Mouse (Mus musculus): ENCODE measurements at regions not wholly inside any gene's neighbourhood (a gene's known extent, or its start where the extent isn't known, plus 50 kb on each side); places are given as distances from the start of the nearest gene placed in this dataset.

DNA sequence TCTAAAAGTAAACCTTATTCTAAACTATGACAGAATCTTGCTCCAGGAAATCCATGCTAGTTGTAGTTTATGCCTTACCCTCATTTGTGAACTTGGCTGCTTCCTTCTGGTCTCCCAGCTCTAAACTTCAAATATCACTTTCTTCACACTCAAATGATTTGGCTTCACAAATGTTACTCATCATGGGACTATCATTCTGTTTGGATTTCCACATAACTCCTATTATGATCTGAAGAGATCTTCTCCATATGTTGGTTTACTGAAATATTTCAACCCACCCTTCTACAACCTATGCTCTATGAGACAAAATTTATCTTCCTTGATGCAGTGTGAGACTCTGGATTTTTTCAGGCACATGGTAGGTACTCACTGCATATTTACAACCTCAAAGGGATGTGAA lies 381.7 kb downstream of the Brinp1 start:
- DNase-seq (ENCODE audit: low read depth) = no peak
- no peak for TF ChIP-seq POLR2A (IDR thresholded peaks at IDR 0.05; ENCODE audit: borderline replicate concordance, extremely low read depth, insufficient read depth, insufficient read length, poor library complexity, severe bottlenecking)
- no peak for TF ChIP-seq CTCF (IDR thresholded peaks at IDR 0.05; ENCODE audit: borderline replicate concordance, extremely low read depth, insufficient read depth, insufficient read length)

DNA sequence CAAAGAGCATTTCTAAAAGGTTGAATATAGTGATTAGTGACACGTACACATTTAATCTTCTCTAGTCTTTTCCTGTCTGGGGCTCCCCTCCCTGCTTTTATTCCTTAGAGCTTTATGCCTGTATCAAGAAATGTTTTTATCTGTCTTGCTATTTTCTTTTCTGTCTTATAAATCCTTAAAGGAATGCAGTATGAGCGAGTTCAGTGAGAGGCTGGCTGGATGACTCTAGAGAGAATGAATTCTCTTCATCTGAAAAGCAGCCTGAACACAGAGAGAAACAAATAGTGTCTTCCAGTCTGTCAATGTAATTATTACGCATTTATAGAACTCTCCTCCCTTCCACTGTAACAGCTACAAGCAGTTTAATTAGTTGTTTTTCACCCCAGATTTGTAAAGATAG lies 417.9 kb downstream of the Brinp1 start:
- DNase-seq (ENCODE audit: low read depth) = peak; percentile 35

DNA sequence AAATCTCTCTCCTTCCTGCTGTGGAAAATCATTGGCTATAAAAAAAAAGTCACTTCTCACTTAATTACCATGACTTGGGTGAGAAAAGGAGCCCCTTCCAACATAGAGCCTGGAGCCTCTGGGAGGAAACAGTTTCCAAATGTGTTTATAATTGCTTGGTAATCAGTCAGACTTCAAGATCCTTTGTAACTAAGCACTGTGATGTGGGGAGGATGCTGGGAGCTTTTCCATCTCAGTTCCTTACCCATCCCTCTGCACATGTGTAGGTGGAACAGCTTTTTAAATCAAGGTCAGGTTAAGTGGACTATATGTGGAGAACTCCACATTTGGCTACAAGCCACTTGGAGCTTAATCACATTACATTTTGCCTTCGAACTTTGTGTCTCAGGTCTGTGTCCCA lies 418.4 kb downstream of the Brinp1 start:
- peak; percentile 37 for DNase-seq (ENCODE audit: low read depth)
- TF ChIP-seq CTCF (IDR thresholded peaks at IDR 0.05; ENCODE audit: borderline replicate concordance, extremely low read depth, insufficient read depth, insufficient read length) (no peak), POLR2A (IDR thresholded peaks at IDR 0.05; ENCODE audit: borderline replicate concordance, extremely low read depth, insufficient read depth, insufficient read length, poor library complexity, severe bottlenecking) (no peak)

More for the DNA sequence above, 417.9 kb downstream of the Brinp1 start:
- TF ChIP-seq CTCF (IDR thresholded peaks at IDR 0.05; ENCODE audit: borderline replicate concordance, extremely low read depth, insufficient read depth, insufficient read length) (no peak), POLR2A (IDR thresholded peaks at IDR 0.05; ENCODE audit: borderline replicate concordance, extremely low read depth, insufficient read depth, insufficient read length, poor library complexity, severe bottlenecking) (no peak)

DNA sequence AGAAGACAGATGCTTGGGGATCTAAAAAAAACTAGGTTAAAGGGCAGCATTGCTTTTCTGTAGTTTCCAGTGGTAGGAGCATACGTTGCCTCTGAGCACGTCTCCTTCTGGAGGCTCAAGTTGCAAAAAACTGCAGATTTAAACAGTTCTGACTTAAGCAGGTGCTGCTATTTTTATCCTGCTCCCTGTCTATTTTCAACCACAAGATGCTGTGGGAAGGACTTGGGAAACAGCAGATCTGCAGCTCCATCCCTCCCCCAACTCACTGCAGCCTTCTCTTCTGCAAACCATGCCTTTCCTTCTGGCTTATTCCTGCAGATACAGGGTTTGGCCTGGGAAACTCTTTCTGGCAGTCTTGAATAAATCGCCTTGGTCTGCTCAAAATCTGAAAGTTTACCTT lies 422.1 kb downstream of the Brinp1 start:
- peak; percentile 3 for DNase-seq (ENCODE audit: low read depth)
- TF ChIP-seq CTCF (IDR thresholded peaks at IDR 0.05; ENCODE audit: borderline replicate concordance, extremely low read depth, insufficient read depth, insufficient read length) (no peak), POLR2A (IDR thresholded peaks at IDR 0.05; ENCODE audit: borderline replicate concordance, extremely low read depth, insufficient read depth, insufficient read length, poor library complexity, severe bottlenecking) (no peak)

DNA sequence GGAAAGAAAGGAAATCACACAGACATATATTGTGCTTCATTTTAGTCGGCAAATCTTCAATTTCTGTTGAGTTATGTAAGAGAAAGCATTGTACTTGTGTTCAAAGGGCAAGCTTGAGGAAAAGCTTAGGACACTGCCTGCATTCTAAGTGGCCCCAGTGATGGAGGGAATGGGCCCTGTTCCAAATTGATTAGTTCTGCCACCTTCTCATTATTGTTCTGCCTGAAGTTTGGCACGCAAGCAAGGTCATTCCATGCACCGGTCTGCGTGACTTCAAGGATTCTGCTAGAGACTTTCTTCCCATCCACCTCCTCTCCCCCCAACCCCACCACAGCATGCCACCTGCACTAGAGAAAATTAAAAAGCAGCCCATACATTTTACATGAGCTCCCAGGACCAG lies 466.2 kb downstream of the Brinp1 start:
- DNase-seq (ENCODE audit: low read depth) = peak; percentile 74

DNA sequence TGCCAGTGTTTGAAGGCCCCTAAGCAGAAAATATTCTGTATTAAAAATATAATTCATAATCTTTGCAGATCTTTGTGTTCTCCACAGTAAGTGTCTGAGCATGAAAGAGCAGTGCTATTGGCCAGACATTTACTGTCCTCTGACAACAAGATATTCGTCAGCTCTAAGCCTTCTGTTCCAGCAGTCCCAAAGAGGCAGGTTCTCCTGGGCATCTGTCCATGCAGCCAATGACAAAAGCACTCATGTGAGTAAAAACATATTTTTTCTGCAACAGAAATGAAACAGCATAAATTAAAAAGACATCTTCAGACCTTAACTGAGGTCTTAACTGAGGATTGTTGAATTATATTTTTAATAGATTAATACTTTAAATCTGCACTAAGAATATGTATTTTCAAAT lies 467.3 kb downstream of the Brinp1 start:
- no peak for DNase-seq (ENCODE audit: low read depth)
- no peak for TF ChIP-seq POLR2A (IDR thresholded peaks at IDR 0.05; ENCODE audit: borderline replicate concordance, extremely low read depth, insufficient read depth, insufficient read length, poor library complexity, severe bottlenecking)

More for the DNA sequence above, 466.2 kb downstream of the Brinp1 start:
- no peak for TF ChIP-seq POLR2A (IDR thresholded peaks at IDR 0.05; ENCODE audit: borderline replicate concordance, extremely low read depth, insufficient read depth, insufficient read length, poor library complexity, severe bottlenecking)

DNA sequence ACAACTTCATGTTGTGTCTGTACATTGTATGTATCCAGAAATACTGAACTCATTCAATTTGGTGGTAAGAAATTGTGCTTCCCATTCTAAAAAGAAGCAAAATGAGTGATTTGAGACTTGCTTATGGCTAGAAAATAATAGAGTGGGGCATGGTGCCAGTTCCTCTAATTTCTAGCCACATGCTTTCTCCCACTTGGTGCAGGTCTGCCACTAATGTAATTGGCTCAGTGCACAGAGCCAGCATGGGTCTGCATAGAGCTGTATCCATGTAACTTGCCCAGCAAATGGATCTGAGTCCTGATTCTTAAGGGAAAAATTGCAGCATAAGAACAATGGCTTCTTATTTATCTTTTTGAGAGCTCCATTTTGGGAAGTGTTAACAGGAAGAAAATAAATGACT lies 492.4 kb downstream of the Brinp1 start:
- peak; percentile 77 for DNase-seq (ENCODE audit: low read depth)
- TF ChIP-seq POLR2A (IDR thresholded peaks at IDR 0.05; ENCODE audit: borderline replicate concordance, extremely low read depth, insufficient read depth, insufficient read length, poor library complexity, severe bottlenecking) (no peak), CTCF (IDR thresholded peaks at IDR 0.05; ENCODE audit: borderline replicate concordance, extremely low read depth, insufficient read depth, insufficient read length) (no peak)

DNA sequence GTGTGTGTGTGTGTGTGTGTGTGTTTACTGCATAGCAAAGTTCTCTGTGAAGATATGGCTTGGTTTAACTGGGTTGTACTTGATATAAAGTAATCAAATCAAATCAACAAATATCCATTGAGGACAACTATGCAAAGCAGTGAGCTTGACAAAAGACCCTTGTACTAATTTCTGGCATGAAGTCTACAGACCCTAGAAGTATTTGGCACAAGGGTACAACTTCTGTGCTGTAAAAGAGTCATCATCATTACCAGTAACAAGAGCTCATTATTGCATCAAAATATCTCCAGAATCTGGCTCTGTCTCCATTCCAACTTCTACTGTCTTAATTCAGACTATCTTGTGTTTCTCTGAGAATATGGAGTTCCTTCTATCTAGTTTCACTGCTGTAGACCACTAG lies 538.2 kb downstream of the Brinp1 start:
- TF ChIP-seq POLR2A (IDR thresholded peaks at IDR 0.05; ENCODE audit: borderline replicate concordance, extremely low read depth, insufficient read depth, insufficient read length, poor library complexity, severe bottlenecking) = no peak
- no peak for TF ChIP-seq CTCF (IDR thresholded peaks at IDR 0.05; ENCODE audit: borderline replicate concordance, extremely low read depth, insufficient read depth, insufficient read length)
- peak; percentile 56 for DNase-seq (ENCODE audit: low read depth)

DNA sequence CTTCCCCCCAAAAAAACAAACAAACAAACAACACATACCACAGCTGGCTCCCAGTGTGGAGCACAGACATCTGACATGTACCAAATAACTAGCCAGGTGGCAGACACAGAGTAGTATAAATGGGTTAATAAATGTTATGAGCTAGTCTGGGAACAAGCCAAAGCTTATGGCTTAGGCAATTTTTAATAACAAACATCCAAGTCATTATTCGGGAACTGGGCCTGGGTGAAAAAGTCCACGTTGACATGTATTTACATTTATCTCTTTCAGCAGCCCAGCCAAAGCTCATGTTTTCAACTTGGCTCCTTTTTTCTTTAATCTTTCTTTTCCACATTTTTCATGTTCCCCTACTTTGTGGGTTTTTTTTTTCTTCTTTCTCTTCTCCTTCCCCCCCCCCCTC lies 543.4 kb downstream of the Brinp1 start:
- no peak for DNase-seq (ENCODE audit: low read depth)
- TF ChIP-seq POLR2A (IDR thresholded peaks at IDR 0.05; ENCODE audit: borderline replicate concordance, extremely low read depth, insufficient read depth, insufficient read length, poor library complexity, severe bottlenecking) = no peak
- no peak for TF ChIP-seq CTCF (IDR thresholded peaks at IDR 0.05; ENCODE audit: borderline replicate concordance, extremely low read depth, insufficient read depth, insufficient read length)

DNA sequence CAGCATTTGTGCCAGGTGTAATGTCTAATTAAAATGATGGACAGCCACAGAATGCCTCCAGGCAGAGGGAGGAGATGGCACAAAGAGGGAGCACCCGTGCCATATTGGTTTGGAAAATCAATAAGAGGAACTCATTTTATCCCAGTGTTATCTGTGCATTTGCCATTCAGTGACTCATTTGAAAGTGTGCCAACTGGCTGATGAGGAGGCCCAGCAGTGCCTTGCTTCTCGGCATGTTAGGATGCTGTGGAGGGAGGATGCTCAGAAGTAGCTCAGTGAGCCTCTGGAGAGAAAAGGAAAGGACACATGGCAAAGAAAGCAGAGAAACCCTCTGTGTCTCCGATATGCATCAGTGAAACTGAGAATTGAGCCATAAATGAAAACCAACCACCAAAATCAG lies 549.8 kb downstream of the Brinp1 start:
- TF ChIP-seq CTCF (IDR thresholded peaks at IDR 0.05; ENCODE audit: borderline replicate concordance, extremely low read depth, insufficient read depth, insufficient read length) (no peak), POLR2A (IDR thresholded peaks at IDR 0.05; ENCODE audit: borderline replicate concordance, extremely low read depth, insufficient read depth, insufficient read length, poor library complexity, severe bottlenecking) (no peak)
- peak; percentile 50 for DNase-seq (ENCODE audit: low read depth)

DNA sequence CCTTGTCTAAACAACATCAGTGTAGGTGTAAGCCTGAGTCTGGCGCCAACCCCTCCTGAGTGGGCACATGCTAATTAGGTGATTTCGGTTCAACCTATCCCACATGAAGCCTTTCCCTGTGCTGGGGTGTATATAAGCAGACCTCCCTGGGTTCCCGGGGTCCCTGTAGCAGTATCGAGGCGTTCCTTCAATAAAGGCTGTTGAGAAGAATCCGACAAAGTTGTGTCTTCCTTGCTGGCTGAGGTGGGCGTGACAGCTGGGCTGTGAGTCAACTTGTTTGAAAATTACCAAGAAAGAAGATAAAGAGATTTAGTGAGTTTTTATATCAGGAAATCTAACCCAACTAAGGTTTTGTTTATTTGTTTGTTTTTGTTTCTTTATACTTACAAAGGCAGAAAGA lies 567.1 kb downstream of the Brinp1 start:
- no peak for DNase-seq (ENCODE audit: low read depth)
- TF ChIP-seq CTCF (IDR thresholded peaks at IDR 0.05; ENCODE audit: borderline replicate concordance, extremely low read depth, insufficient read depth, insufficient read length) = no peak
- no peak for TF ChIP-seq POLR2A (IDR thresholded peaks at IDR 0.05; ENCODE audit: borderline replicate concordance, extremely low read depth, insufficient read depth, insufficient read length, poor library complexity, severe bottlenecking)

DNA sequence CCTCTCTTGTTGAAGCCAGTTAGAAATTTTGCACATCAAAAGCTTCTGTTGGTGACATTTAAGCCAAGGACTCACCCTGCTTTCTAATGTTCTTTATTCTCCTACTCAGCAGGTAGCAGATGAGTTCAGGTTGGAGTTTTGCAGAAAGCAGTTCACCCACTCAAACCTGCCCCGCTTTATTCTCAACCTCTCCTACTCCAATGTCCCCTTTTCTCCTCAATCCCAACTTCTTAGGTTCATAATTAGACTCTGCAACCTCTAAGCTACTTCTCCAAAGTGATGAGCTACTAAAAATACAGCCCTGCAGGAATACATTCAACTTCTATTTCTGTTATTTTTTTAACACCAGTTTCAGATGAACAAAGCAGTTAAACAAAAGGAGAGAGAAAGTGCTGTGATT lies 572.2 kb downstream of the Brinp1 start:
- DNase-seq (ENCODE audit: low read depth) = peak; percentile 2

DNA sequence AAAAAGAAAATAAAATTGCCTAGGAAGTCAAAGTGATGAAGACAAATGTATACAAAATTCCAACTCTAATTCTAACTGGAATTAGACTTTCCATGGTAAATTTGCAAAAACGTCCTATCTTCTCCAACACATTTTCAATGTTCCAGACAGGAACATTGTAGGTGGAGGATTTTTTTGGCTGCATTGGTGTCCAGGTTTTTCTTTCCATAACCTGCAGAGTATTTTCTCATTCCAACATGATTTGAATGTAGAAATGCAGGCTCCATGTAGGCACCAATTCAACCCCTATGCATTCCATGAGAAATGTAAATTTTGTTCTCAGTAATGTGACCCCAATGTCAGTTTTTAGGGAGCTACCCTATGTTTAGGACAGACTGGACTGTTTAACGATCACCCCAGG lies 586.2 kb downstream of the Brinp1 start:
- TF ChIP-seq CTCF (IDR thresholded peaks at IDR 0.05; ENCODE audit: borderline replicate concordance, extremely low read depth, insufficient read depth, insufficient read length) (no peak), POLR2A (IDR thresholded peaks at IDR 0.05; ENCODE audit: borderline replicate concordance, extremely low read depth, insufficient read depth, insufficient read length, poor library complexity, severe bottlenecking) (no peak)
- no peak for DNase-seq (ENCODE audit: low read depth)

More for the DNA sequence above, 572.2 kb downstream of the Brinp1 start:
- TF ChIP-seq CTCF (IDR thresholded peaks at IDR 0.05; ENCODE audit: borderline replicate concordance, extremely low read depth, insufficient read depth, insufficient read length) = no peak
- no peak for TF ChIP-seq POLR2A (IDR thresholded peaks at IDR 0.05; ENCODE audit: borderline replicate concordance, extremely low read depth, insufficient read depth, insufficient read length, poor library complexity, severe bottlenecking)
